Mouse (Mus musculus): ENCODE measurements at regions not wholly inside any gene's neighbourhood (a gene's known extent, or its start where the extent isn't known, plus 50 kb on each side); places are given as distances from the start of the nearest gene placed in this dataset.

GRCm38 (mm10) chr15:36380461-36381227 lies 626.9 kb downstream of the Zfp706 start:
- no peak for DNase-seq (ENCODE audit: low spot score)

GRCm38 (mm10) chr15:36378640-36379039 lies 628.9 kb downstream of the Zfp706 start:
- DNase-seq (ENCODE audit: low spot score) = no peak

- DNase-seq (ENCODE audit: low spot score) = no peak
These were observed 631.0 kb downstream of the Zfp706 start for GRCm38 (mm10) chr15:36376551-36376950.

DNA sequence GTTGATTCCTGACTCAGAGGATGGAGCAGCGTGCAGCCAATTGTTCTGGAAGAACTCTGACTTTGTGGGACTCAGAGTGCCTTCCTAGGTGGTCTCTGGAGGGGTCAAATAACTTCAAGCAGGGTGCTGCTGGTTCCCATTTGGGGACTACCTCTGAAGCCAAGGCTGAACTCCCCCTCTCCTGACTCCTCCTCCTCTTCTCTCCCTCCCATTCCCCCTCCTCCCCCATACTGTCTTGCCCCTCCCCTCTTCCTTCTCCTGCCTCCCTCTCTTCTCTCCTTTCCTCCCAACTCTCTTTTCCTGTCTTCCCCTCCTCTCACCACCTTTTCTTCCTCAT lies 632.1 kb downstream of the Zfp706 start:
- DNase-seq (ENCODE audit: low spot score) = no peak

- DNase-seq (ENCODE audit: low spot score) = no peak
These were observed 632.6 kb downstream of the Zfp706 start for GRCm38 (mm10) chr15:36374732-36375548.

DNA sequence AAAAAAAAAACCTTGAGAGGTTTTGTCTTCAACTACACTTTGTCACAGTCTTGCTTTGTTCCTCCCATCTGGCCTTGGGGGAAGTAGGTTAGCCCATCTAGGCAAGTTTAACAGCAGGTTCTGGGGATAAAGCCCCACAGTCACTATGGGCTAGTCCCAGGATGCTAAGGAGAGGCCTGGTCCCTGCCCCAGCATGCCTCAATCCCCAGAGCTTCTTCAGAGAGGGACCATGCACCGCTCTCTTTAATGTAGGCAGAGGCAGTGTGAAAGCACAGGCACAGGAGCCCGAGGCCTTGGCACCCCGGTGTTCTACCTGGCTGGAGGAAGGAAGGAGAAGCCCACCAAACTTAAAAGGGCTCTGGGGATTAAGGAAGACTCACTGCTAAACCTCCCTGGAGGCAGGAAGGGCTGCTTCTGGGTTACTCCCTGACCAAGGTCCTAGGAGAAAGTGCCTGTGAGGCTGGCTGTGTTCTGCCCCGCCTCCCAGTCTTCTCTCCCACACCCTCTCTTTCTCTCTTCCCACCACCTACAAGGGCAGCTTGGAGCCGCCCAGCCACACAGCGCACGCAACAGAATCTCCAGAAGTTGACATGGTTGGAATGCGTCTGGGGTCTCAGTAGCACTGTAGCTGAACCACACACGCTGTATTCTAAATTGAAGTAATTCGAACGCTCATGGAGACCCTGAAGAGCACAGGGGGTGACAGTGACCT lies 633.5 kb downstream of the Zfp706 start:
- no peak for DNase-seq (ENCODE audit: low spot score)

- no peak for DNase-seq (ENCODE audit: low spot score)
These were observed 634.1 kb downstream of the Zfp706 start for GRCm38 (mm10) chr15:36373481-36373880.

DNA sequence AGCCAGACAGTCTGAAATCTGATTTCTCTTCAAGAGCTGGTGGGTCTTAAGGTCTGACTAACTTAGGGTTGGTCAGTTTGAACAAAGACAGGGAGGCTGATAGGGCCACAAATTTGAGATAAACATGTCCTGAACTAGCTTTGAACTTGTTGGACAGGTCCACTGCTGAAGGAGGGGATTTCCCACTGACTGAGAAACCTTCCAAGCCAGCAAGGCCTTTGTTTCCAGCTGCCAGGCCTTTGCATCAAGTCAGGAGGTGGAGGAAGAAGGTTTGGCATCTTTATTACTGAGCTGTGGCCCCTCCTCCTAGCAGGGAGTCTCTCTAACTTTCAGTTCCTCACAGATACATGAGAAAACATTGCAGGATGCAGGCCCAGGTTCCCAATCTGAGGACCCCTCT lies 636.2 kb downstream of the Zfp706 start:
- DNase-seq (ENCODE audit: low spot score) = no peak

GRCm38 (mm10) chr15:36370906-36371305 lies 636.7 kb downstream of the Zfp706 start:
- no peak for DNase-seq (ENCODE audit: low spot score)

DNA sequence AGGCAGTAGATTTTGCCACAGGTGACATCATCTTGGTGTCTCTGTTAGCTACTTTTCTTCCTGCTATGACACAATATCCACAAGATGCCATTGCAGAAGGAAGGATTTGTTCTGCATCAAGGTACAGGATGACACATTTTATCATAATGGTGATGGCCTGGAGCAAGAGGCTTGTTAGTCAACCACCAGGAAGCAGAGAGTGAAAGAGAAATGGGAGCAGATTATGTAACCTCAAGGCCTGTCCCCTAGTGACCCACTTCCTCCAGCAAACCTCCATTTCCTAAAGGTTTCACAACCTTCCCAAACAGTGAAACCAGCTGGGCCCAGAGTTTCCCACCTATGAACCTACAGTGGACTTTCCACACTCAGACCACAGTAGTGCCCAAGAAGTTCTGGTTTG lies 640.3 kb downstream of the Zfp706 start:
- no peak for DNase-seq (ENCODE audit: low spot score)

DNA sequence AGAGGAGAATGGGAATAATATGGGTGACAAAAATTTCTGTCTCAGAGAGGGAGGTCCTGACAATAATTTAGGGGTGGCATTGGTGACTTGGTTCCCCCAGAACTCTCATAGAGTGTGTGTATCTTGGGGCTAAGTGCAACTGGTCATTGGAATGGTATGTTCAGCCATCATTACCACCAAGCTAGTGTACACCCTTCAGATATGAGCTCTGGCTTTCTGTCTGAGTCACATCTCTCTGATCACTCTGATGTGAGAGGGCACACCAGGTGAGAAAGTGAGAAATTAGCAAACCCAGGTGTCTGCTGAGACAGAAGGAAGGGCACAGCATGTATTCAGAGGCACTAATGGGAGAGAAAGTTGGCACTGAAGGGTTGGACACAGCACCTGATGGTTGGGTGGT lies 642.8 kb downstream of the Zfp706 start:
- no peak for DNase-seq (ENCODE audit: low spot score)

GRCm38 (mm10) chr15:36364062-36364461 lies 643.5 kb downstream of the Zfp706 start:
- no peak for DNase-seq (ENCODE audit: low spot score)

DNA sequence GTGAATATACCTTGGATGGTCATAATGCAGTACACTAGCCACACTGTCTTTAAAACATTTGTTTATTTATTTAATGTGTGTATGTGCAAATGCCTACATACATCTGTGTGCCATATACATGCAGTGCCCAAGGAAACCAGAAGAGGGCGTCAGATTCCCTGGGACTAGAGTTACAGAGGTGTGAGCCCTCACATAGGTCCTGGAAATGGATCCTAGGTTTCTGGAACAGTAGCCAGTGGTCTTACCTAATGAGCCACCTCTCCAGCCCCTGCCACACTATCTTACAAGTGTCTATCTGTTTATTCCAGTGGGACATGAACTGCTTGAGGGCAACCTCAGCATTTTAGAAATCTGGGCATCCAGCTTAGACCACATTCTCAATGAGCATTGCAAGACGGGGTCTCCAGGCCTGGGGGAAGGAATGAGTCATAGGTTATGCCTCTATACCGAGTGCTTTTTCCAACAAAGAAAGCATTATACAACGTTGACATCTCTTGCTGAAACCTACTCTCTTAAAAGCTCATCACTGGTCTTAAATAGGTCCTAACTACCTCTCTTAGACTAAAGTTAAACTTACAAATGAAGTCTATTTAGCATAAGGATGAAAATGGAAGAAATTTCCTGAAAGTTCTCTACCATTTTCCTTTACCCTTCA lies 644.5 kb downstream of the Zfp706 start:
- no peak for DNase-seq (ENCODE audit: low spot score)

- DNase-seq (ENCODE audit: low spot score) = no peak
These were observed 645.9 kb downstream of the Zfp706 start for GRCm38 (mm10) chr15:36361522-36362148.

GRCm38 (mm10) chr15:36360694-36361521 lies 646.7 kb downstream of the Zfp706 start:
- peak; percentile 89 for DNase-seq (ENCODE audit: low spot score)

GRCm38 (mm10) chr15:36355851-36356250 lies 651.7 kb downstream of the Zfp706 start:
- no peak for DNase-seq (ENCODE audit: low spot score)

DNA sequence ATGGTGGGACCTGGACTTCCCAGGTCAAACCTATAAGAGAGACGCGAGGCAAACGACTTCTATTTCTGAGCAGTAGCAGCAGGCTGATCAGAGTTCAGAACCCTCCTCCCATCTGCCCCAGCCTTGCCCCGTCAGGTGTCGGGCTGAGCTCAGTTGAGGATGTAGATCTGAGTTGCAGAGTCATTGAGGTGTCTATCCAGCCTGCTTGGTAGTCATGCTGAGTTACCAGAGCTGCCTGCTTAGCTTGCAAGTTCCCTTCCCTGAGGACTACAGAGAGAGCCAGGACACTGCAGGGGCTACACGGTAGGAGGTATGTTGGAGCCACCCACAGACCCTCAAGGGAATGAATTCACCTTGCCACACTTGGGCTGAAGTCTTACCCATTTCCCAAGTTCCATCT lies 653.0 kb downstream of the Zfp706 start:
- no peak for DNase-seq (ENCODE audit: low spot score)

DNA sequence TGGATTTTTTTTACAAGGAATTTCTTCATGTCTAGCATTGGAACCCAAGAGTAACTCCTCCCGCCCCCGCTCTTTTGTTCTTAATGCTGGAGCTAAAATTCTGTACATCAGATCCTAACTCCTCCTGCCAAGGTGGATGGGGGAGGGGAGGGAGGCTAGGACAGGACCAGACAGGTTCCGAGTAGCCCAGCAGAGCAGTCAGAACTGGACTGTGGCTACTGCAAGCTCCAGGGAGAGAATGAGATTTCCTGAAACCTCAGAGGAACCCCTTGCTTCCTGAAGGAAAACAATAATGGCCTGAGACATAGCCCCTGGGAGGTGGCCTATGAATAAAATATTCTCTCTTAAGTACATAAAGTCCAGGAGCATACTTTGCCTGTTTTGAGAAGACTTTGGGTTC lies 653.8 kb downstream of the Zfp706 start:
- DNase-seq (ENCODE audit: low spot score) = no peak

DNA sequence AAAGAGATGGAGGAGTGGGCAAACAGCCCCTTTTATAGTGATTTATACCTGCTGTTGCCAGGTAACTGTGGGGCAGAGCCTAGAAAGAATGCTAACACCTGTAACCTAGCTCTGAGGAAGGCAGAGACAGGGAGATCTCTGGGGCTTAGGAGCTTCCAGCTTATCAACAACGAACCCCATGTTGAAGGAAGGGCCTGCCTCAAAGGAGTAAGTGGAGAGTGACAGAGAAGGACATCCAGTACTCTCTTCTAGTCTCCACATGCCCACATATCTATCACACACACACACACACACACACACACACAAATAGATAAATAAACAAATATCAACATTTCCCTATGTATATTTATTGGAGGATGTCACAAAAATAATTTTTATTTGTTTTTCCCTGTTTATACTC lies 654.6 kb downstream of the Zfp706 start:
- no peak for DNase-seq (ENCODE audit: low spot score)

- DNase-seq (ENCODE audit: low spot score) = no peak
These were observed 655.9 kb downstream of the Zfp706 start for GRCm38 (mm10) chr15:36351693-36352092.

GRCm38 (mm10) chr15:36348348-36348747 lies 659.2 kb downstream of the Zfp706 start:
- no peak for DNase-seq (ENCODE audit: low spot score)
